9 mouse cellular contexts compared by ENCODE assay signal in genomic region chr17:44350201-44350948, GRCm38 (mm10).
DNase-seq lines count a peak whose midpoint lies in the region; ATAC-seq and TF ChIP-seq lines count a peak whose summit lies in the region.
"Had no signal": no experiment of that assay in that cellular context is flagged by ENCODE, and none has a peak within 500 bp of the region (broad histone marks: within the 10 kb centered on the region; RNA-seq: fewer than 3 reads in every experiment).

No protein-coding gene starts in this region.

- TF ChIP-seq CTCF in thymus, adult 2 months (IDR thresholded peaks at IDR 0.05; ENCODE audit: borderline replicate concordance, control insufficient read depth, extremely low read depth, insufficient read depth, low read length, poor library complexity): no peak
- no peak for TF ChIP-seq CTCF in forebrain, postnatal 0 days (IDR thresholded peaks at IDR 0.05; ENCODE audit: low read depth)
- no peak for TF ChIP-seq CTCF in liver, adult 2 months (IDR thresholded peaks at IDR 0.05; ENCODE audit: low read depth, low read length)

- no peaks in the 10 kb centered on the region for H3K27me3 ChIP-seq in thymus, adult 2 months (ENCODE audit: control insufficient read depth, insufficient read depth, low read length)
- H3K27me3 ChIP-seq in forebrain, postnatal 0 days (ENCODE audit: insufficient read depth, low read length): no peaks in the 10 kb centered on the region
- no peaks in the 10 kb centered on the region for H3K27me3 ChIP-seq in liver, adult 2 months (ENCODE audit: control insufficient read depth, insufficient read depth, low read length)
- no peaks in the 10 kb centered on the region for H3K27me3 ChIP-seq in stomach, embryonic 15.5 days (replicated peaks)
- H3K27me3 ChIP-seq: megakaryocyte, embryonic 14.5 days had no signal

- H3K4me3 ChIP-seq in thymus, adult 2 months (ENCODE audit: control insufficient read depth, insufficient read depth, low read length): peak overlapping the region; percentile 22
- H3K4me3 ChIP-seq in forebrain, postnatal 0 days (ENCODE audit: low read depth, low read length): no peak overlapping the region
- H3K4me3 ChIP-seq in liver, adult 2 months (ENCODE audit: insufficient read depth, low read depth, low read length): no peak overlapping the region
- H3K4me3 ChIP-seq in stomach, embryonic 15.5 days (replicated peaks): 0 out of 2 replicates have a peak overlapping the region, but pooled peaks have one; percentile 4
- H3K4me3 ChIP-seq: megakaryocyte, embryonic 14.5 days had no signal

- no peaks in the 10 kb centered on the region for H3K36me3 ChIP-seq in thymus, adult 2 months (ENCODE audit: control insufficient read depth, insufficient read depth, low read length)
- no peaks in the 10 kb centered on the region for H3K36me3 ChIP-seq in forebrain, postnatal 0 days (ENCODE audit: insufficient read depth)
- H3K36me3 ChIP-seq in liver, adult 2 months (ENCODE audit: control insufficient read depth, insufficient read depth, low read length): no peaks in the 10 kb centered on the region
- H3K36me3 ChIP-seq in stomach, embryonic 15.5 days: no peaks in the 10 kb centered on the region

- no peak overlapping the region for H3K27ac ChIP-seq in thymus, adult 2 months (ENCODE audit: control insufficient read depth, insufficient read depth, low read length)
- H3K27ac ChIP-seq in forebrain, postnatal 0 days (ENCODE audit: low read depth, low read length): no peak overlapping the region
- H3K27ac ChIP-seq in liver, adult 2 months (replicated peaks; ENCODE audit: insufficient read depth, low read depth, low read length): no peak overlapping the region
- peak overlapping the region; percentile 64; the same call in 1 of the 2 replicates for H3K27ac ChIP-seq in stomach, embryonic 15.5 days

- WGBS in thymus, adult 2 months: 23% methylated on average over 20 of the region's 20 CpGs
- 48% methylated on average over 20 of the region's 20 CpGs for WGBS in forebrain, postnatal 0 days
- 29% methylated on average over 20 of the region's 20 CpGs for WGBS in liver, adult 2 months
- 40% methylated on average over 20 of the region's 20 CpGs for WGBS in stomach, embryonic 15.5 days

- H3K4me2 ChIP-seq in forebrain, postnatal 0 days (ENCODE audit: low read depth): peak overlapping the region; percentile 28
- H3K4me2 ChIP-seq in stomach, embryonic 15.5 days: peak overlapping the region; percentile 44

- peak; percentile 59 for ATAC-seq in forebrain, postnatal 0 days
- peak; percentile 89 for ATAC-seq in stomach, embryonic 15.5 days (ENCODE audit: insufficient read depth, low FRiP score, low read depth)

- no peaks in the 10 kb centered on the region for H3K9me3 ChIP-seq in forebrain, postnatal 0 days (ENCODE audit: low read length)
- no peaks in the 10 kb centered on the region for H3K9me3 ChIP-seq in stomach, embryonic 15.5 days

- no peak for DNase-seq in thymus, adult 2 months
- no peak for DNase-seq in thymus, postnatal 10 days (ENCODE audit: low spot score in 2 of 2)
- peak; percentile 46 for DNase-seq in forebrain, postnatal 0 days
- peak; percentile 75 for DNase-seq in liver, adult 2 months (ENCODE audit: extremely low read depth, low read depth, low spot score)
- no peak for DNase-seq in testis, postnatal 14 days (ENCODE audit: low spot score)
- no peak for DNase-seq in frontal cortex, postnatal 10 days (ENCODE audit: low spot score in 2 of 2)
- no peak for DNase-seq in gastrocnemius, postnatal 36 days

- H3K79me2 ChIP-seq in liver, adult 2 months (ENCODE audit: control insufficient read depth, insufficient read depth, low read length): no peaks in the 10 kb centered on the region

- intact Hi-C loops in gastrocnemius, postnatal 36 days (cut with DNase I): no loop called here

- 0 out of 2 replicates have a peak, but pooled peaks cover 5% of the 10 kb centered on the region for H3K4me1 ChIP-seq in thymus, adult 2 months (replicated peaks; ENCODE audit: control insufficient read depth, insufficient read depth, low read length)
- no peaks in the 10 kb centered on the region for H3K4me1 ChIP-seq in forebrain, postnatal 0 days (ENCODE audit: insufficient read depth)
- no peaks in the 10 kb centered on the region for H3K4me1 ChIP-seq in liver, adult 2 months (ENCODE audit: control insufficient read depth, insufficient read depth, low read length)
- H3K4me1 ChIP-seq in stomach, embryonic 15.5 days: no peaks in the 10 kb centered on the region
- H3K4me1 ChIP-seq: megakaryocyte, embryonic 14.5 days had no signal

- TF ChIP-seq POLR2A in thymus, adult 2 months (IDR thresholded peaks at IDR 0.05; ENCODE audit: control insufficient read depth, extremely low read depth, insufficient read depth, low read length, poor library complexity): no peak
- TF ChIP-seq POLR2A in liver, adult 2 months (IDR thresholded peaks at IDR 0.05; ENCODE audit: extremely low read depth, insufficient read depth, low read length): no peak

- 0 out of 2 replicates have a peak overlapping the region, but pooled peaks have one; percentile 14 for H3K9ac ChIP-seq in forebrain, postnatal 0 days
- no peak overlapping the region for H3K9ac ChIP-seq in liver, adult 2 months (ENCODE audit: low read depth, low read length)
- no peak overlapping the region for H3K9ac ChIP-seq in stomach, embryonic 15.5 days

Comparison
In these comparisons a context has a peak if more than half of its experiments do, and no peak if none do; other contexts are left out.
1. DNase-seq: peak in forebrain, postnatal 0 days (single experiment) and liver, adult 2 months (single experiment); none in thymus, adult 2 months (single experiment), thymus, postnatal 10 days (0 of 2), testis, postnatal 14 days (single experiment), frontal cortex, postnatal 10 days (0 of 2) and gastrocnemius, postnatal 36 days (0 of 2).
2. H3K4me3 ChIP-seq: peak in thymus, adult 2 months (single experiment) and stomach, embryonic 15.5 days (single experiment); none in forebrain, postnatal 0 days (single experiment) and liver, adult 2 months (single experiment).